Mouse (Mus musculus): ENCODE results near the gene Ubl4b.

Ubl4b gene

DNA sequence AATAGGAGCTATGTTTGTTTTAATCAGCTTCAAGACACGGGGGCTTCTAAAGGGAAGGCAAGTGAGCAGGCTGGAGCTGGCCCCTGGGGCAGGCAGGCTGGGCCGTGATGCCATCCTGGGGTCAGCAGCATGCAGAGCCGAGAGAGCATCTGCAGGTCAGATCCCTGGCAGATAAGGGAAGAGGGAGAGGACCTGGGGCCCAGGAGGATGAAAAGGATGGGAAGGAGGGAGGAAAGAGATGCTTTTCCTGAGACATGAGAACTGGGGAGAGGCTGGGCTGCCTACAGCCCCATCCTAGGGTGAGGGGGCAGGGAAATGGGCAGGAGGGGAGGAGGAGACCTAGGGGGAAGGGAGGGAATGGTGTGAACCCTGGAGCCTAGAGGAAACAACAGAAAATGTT lies 10.5 kb upstream of the Ubl4b start:
- DNase-seq = no peak

DNA sequence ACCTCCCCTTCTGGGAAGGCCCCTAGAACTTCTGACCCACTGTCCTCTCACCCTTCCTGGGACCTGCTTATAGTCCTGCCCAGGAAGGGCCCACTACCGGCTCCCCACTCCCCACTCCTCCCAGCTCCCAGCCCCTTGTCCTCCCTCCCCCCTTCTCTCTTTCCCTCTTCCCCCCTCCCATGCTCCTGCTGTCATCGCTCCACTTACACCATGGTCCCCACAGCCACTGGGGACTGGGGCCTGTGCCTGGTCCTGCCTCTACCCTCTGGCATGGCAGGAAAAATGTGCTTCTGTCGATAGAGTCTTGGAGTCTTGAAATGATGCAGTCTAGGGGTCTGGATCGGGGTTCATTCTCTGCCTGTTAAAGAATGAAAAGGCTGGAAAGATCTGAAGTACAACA lies 9.0 kb upstream of the Ubl4b start:
- no peak for DNase-seq

DNA sequence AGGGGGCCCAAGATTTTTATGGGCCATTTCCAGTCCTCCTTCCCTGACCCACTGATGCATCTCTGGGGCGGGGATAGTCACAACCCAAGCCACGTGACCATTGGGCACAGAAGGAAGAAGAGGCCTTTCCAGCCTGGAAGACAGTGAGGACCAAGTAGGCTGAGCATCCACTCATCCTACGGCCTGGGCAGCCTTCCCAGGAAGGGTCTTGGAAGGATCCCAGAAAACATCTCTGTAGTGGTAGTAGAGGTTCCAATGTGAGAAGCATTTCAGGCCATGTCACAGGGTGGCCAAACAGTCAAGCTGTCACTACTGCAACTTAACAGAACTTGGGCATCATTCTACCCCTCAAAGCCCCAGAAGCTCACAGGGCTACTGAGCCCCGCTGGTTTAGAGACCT lies 7.7 kb upstream of the Ubl4b start:
- no peak for DNase-seq

DNA sequence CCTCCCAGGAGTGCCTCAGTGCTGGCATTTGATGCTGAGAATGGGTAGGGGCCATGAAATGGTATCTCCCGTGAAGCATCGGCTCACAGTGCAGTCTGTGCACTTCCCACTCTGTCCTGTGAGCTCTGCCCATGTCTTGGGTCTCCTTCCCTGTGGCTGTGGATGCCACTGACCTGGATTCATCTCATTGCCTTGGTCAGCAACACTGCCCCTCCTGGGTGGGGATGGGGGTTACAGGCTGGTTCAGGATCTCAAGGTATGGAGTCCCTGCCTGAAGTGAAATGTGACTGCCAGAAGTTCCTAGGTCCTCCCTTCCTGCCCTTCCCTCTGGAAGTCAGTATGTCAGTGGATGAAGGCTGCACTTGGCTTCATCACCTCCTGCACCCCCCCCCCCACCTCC lies 7.2 kb upstream of the Ubl4b start:
- peak; percentile 34 for DNase-seq

DNA sequence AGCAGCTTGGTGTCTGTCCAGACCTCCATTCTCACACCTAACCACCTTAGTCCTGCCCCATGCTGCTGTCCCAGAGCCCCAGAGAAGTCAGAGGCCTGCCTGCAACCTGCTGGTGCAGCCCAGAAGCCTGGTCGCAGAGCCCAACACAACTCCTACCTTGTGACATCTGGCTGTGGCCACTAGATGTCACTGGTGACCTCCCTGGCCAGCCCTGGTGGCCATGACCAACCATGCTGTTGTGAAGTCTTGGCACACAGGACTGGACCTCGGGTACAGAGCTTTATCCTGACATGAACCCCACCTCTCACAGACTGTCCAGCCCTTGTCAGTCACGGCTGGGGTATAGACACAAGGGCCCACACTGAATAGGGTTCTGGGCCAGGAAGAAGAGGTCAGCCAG lies 4.3 kb upstream of the Ubl4b start:
- peak; percentile 76 for DNase-seq

DNA sequence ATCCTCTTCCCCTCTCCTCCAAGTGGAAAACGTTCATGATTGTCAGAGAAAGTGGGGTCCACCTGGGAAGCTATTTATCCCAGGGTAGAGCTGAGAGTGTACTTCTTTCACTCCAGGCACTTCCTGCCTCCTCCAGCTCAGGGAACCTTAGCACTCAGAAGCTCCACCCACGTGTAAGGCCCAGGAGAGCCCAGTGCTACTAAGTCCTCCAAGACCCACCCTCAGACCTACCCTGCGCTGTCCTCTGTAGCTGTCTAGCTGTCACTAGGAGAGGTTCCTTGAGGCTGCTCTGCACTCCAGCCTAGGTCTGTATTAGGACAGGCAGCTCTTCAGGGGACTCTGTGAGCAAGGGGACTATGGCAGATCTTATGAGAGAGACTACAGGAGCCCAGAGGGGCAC lies 3.9 kb upstream of the Ubl4b start:
- DNase-seq = no peak

DNA sequence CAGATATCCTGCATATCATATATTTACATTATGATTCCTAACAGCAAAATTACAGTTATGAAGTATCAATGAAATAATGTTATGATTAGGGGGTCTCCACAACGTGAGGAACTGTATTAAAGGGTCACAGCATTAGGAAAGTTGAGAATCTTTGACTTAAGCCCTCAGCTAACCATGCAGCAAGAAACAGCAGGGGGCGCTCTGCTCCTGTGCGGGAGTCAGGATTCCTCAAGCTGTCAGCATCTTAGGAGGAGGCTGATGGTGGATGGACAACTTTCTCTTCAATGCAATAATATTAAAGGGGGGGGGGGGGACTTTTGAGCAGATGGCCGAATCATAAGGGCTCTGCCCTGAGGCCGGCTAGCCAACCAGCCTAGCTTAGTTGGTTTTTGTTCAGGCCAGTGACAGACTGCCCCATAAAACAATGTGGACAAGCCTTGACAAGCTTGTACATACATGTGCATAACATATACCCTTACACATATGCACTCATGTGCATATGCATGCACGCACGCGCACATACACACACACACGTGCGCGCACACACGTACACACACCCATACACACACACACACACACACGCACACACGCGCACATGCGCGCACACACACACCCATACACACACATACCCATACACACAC lies 4.3 kb downstream of the Ubl4b start:
- DNase-seq = peak; percentile 78

DNA sequence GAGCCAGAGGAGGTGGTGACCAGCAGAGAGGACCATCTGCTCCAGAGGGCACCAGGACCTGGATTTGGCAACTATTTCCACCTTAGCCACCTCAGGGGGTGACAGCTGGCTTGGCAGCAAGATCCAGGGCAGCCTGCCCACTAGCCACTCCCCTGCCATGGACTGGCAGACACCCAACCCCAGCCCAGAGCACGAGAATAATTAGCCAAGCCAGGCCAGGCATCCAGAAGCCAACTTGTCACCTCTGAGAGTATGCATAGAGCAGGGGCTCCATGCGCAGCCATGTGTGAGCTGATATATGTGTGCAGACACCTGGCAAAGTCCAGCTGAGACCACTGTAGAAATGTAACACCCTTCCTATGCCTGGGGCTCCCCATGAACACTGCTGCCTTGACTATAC lies 7.9 kb downstream of the Ubl4b start:
- DNase-seq = peak; percentile 65

DNA sequence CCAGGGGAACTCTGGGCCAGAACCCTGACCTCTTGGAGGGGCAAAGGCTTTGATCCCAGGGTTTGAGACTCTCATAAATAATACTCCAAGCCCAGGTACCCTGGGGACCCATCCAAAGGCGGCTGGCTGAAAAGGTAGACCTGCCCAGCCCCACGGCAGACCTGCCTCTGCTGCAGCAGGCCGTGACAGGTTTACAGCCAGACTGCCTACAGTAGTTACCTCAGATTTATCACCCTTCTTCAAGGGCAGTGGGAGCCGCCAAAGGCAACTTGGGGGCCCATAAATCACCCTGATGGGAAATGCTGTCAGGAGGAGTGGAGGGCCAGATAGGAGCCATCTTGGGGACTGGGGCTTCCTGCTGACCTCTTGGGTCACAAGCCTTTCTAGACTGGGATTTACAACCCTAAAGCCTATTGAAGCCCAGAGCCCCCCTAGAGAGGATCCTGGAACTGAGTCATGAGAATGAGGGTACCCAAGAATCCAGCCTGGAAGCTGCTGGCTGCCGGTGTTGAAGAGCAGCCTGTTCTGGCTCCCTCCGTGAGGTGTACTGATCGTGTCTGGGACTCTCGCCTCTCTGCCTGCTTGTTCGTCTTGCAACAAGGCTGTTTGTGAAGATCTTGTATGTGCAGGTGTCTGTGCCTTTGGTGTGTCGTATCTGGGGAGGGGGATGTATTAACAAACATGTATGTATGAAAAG lies 9.0 kb downstream of the Ubl4b start:
- no peak for DNase-seq

DNA sequence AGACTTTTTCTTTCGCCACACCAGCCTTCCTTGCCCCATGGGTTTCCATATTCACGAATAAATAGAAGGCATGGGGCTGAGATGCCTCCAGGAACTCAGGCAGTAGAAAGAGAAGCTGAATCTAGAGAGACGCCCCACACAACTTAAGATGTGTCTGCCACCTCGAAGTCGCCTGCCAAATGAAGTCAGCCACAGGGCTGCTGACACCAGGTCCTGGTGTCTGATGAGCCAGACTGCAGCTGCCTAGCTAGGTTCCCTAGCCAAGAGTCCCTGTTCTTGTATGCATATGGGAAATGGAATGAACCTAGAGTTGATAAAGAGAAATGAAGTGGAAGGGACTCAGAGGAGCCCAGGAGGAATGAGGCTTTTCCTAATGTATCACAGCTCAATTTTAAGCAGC lies 9.6 kb downstream of the Ubl4b start:
- no peak for DNase-seq

DNA sequence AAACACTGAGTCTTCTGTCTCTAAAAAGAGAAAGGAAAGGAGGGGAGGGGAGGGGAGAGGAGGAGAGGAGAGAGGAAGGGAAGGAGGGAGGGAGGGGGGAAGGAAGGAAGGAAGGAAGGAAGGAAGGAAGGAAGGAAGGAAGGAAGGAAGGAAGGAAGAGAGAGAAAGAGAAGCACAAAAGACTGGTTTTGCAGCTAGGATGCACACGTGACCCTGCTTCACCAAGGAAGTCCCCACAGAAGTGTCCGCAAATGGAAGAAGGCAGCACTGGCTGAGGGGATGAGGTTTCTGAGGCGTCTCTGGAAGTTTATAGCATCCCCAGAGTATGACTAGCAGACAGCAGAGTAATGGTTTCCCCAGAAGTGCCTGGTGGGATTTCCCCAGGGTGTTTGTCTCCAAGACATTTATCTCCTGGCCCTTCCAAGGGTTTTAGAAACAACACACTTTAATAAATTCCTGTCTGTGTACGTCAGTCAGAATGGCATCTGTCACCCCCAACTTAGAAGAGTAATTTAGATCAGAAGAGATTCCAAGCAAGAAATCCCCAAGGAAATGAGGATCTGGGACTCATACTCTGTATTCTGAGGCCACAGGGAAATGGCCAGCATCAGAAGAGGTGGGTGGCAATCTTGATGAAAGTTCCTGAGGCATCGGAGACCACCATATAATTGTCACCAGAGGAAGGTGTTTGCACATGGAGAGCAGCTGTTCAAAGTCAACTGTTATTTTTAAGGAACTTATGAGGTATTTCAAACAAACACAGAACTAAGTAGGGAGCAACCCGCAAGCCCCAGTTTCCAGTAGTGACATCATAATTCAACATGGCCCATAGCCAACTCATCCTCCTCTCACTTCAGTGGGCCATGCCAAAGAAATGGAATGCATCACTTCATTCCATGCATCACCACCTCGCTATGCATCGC lies 11.5 kb downstream of the Ubl4b start:
- DNase-seq = no peak

DNA sequence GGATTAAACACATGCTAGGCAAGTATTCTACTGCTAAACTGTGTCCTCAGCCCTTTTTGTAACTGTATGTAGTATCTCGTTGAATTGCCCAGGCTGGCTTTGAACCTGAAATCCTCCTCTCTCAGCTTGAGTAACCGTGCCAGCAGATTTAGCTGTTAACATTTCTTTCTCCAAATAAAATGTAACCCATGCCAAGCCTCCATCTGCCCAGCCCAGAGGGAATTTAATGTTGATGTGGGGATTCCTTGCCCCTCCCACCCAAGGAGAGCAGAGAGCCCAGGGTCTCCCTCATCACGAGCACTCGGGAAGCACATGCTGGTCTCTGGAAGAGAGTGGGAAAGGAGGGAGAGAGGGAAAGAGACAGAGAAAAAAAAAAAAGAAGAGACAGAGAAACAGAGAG lies 12.3 kb downstream of the Ubl4b start:
- DNase-seq = no peak

DNA sequence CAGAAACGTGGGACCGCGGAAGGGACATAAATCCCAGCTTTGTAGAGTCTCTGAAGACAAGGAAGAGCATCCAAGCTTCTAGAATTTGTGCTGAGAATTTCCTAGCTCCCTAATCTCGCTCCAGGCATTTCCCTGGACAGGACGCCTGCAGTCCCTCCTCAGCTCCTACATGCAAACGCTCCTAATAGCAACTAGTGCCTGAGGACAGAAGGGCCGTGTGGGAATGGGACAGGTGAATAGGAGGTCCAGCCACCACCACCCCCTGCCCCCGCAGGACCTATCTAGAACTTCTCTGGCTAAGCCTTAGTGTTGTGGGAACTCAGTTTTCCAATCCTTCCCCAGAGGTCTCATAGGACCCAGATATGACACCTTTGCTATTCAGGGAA lies 17.4 kb downstream of the Ubl4b start:
- DNase-seq = no peak

DNA sequence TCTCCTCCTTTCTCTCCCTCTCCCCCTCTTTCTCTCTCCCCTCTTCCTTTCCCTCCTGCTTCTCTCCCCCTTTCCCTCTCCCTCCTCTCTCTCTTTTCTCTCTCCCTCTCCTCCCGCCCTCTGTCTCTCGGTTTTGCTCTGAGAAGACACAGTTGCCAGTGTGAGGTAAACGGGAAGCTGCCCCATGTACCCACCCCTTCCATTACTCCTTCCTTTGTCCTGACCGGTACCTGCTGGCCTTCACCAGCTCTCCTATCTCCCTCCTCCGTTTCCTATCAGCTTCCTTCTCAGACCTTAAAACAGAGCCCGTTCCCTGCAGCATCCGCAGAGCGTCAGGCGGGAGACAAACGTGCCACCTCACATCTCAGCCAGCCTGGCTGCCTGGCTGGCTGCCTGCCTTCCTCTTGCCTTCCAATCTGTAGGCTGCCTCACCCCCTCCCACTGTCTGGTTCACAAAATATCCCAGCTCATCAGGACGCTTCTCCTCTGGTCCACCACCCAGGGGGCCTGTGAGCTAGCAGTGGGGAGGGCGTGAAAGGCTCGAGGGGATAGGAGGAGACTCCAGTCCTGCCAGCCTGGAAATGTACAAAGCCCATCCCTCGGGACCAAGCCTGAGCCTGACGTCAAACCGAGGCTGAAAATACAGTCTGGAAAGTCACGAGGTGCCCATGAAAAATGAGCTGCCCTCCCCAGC lies 17.9 kb downstream of the Ubl4b start:
- DNase-seq = peak; percentile 78

DNA sequence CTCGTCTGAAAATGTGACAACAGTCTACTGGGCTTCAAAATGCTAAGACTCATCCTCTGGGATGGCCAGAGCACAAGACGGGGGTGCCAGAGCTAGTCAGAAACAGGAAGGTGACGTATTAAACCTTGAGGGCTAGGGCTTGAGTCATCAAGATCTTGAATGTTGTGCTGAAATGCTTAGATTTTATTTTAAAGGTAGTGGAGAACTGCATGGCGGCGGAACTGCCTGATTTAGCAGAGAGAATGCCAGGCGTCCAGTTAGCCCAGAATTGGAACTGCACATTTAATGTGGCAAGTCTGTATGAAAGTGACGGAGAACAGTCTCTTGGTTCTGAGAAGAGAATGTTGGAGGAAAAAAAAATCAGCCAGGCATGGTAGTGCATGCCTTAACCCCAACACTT lies 19.9 kb downstream of the Ubl4b start:
- DNase-seq = no peak

DNA sequence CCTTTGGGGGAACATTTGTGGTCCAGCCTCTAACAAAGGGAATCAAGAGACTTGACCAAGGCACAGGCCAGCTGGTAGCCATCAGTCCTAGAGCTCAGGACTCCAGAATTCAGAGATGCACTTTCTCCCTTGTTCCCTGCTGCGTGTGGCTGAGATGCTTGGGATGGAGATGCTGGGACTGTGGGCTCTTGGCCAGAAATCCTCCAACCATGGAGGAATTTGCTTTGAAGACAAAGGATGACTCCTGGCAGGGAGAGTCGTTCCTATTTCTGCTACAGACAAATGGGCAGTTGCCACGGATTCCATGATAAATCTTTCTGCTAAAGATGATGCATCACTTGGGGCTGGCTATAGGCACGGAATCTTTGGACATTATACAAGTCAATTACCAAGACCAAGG lies 21.3 kb downstream of the Ubl4b start:
- no peak for DNase-seq

DNA sequence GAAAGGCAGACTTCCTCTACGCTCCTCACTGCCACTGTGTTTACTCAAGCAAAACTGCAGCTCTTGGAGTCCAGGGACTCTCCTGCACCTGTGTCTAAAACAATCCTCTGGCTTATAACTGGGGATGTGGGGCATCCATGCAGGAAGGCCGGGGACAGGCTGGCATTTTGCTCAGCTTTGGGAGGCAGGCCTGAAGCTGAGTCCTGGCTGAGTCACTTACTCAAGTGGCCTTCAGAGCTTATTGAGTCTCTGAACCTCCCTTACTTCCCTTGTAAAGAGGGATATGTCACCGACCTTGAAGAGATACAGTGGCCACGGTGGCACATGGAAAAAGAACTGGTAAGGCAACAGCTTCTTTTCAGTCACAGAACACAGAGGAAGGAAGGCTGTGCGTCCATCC lies 24.3 kb downstream of the Ubl4b start:
- DNase-seq = no peak

DNA sequence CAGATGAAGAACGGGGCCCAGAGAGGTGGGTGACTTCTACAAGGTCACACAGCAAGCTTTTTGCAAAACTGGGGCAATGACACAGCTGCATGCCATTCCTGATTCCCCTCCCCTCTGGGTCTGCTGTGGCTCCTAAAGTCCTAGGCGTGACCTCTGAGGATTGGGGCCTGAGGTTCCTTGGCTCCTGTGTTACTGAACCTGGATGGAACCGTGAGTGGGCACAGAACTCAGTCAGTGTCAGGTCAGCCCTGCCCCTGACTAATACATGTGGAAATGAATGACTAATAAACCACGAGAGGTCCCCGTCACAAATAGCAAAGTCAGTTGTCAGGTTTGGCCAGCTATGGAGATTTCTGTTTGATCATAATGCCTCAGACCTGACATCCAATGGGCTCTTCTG lies 25.7 kb downstream of the Ubl4b start:
- DNase-seq = no peak

DNA sequence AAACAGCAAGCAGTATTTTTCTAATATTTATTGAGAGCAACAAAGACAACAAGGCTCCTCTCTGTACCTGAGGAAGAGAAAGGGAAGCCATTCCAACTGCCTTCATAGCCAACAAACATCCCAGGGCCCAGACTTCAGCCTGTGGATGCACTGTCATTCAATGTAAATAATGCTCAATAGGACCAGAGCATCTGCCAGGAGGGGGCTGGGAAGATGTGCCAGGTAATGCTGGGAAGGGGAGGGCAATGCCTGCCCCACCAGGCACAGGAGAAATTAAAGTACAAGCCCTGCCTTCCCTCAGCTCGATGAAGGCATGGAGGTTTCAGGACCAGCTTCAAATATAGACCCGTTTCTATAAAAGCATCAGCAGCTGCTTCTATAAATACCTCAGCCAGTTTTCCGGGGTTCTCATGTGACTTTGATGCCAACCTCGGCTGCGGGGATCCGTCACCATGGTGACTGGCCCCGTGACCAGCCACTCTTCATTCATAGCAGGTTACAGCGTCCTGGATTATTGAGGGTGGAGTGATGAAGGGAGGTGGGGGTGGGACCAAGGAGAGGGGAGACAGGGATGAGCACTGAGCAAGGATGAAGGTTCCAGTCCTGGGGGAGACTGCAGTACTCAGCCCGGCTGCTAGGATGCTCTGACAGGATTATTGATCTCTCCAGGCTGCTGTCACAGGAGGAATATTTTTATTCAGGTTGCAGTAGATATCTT lies 26.3 kb downstream of the Ubl4b start:
- peak; percentile 82 for DNase-seq

DNA sequence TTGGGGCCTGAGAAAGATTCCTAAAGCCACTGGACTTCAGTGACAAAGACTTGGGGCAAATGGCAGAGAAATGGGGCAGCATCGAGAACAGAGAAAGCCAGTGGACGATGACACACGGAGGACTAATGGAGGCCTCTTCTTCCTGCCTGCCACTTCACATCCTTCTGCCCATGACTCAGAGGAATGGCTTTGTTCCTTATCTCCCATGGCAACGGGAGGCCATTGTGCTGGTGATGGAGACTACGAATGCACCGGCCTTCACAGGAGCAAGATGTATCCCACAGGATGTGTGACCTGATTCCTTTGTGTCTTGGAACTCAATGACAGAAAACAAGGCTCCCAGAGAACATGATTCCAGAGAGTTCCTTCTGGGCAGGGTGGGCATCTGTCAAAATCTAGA lies 30.3 kb downstream of the Ubl4b start:
- DNase-seq = peak; percentile 62

DNA sequence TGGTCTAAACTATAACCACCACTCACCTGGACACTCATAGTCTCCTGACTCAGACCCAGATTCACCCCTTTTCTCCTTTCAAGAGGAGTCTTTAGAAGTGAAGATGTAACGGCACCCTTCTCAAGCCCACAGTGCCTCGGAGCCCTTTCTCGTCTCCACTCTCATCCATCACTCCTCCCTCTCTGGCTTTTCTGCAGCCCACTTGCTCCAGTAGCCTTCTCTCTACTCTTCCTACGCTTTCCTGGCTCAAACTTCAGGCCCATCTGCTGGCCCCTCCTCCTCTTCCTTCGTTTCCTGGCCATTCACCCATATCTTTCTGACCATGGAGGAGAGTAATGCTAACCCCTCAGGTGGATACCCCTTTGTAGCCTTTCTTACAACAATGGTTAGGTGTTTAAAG lies 33.9 kb downstream of the Ubl4b start:
- DNase-seq = no peak

DNA sequence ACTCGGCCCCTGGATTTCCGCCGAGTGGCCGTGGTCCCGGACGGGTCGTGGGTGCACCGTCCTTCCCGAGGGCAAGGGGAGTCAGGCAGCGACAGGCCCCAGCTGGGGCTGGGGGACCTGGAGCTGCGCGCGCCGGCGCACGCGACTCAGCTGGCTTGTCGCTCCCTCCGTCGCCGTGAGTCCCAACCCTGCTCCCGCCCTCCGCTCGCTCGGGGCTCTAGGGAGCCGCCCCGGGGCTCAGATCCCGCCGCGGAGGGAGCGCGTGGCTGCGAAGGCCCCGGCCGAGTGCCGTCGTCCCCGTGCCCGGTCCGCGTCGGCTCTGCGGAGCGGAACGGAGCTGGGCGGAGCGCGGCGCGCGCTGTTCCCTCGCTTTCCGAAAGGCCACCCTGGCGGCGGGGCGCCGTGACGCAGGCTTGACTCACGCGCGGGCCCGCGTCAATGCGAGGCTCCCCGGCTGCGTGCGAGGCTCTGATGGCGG lies 37.2 kb downstream of the Ubl4b start, which contains the start of gene Slc6a17:
Slc6a17 (minus strand) TSS at position 388 of the 478 bp plus-strand sequence.
- peak; percentile 80 for DNase-seq

Measured in retina, postnatal 1 day (tissue).